Mouse (Mus musculus): ENCODE results near the gene Utrn.

Gene Utrn

GRCm38 (mm10) chr10:12869029-12869671, at the start of gene Utrn:
Utrn (minus strand) TSS chr10:12869365.
- no peaks in the 10 kb centered on the region for H3K36me3 ChIP-seq (ENCODE audit: control insufficient read depth, insufficient read depth, low read length, poor library complexity, severe bottlenecking)
- H3K27me3 ChIP-seq (ENCODE audit: control insufficient read depth, insufficient read depth, low read length, poor library complexity, severe bottlenecking) = no peaks in the 10 kb centered on the region
- DNase-seq (ENCODE audit: low read depth, low spot score) = peak; percentile 33

DNA sequence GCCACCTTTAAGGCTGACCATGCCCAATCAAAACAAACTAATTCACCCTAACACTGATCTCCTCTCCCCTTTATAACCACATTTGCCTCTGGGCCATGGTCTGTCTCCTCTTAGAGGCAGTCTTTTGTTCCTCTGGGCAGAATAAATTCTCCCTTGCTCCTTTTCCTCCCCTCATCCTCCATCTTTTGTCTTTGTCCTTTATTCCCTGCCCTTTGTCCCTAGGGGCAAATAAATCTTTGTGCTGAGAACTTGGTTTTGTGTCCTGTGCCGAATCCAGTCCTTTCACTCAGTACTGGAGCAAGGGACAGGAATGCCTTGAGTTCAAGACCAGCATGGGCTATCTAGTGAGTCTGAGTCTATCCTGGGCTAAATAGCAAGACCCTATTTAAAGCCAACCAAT, 48.5 kb upstream of the Utrn start:
- no peaks in the 10 kb centered on the region for H3K36me3 ChIP-seq (ENCODE audit: control insufficient read depth, insufficient read depth, low read length, poor library complexity, severe bottlenecking)
- H3K27me3 ChIP-seq (ENCODE audit: control insufficient read depth, insufficient read depth, low read length, poor library complexity, severe bottlenecking) = no peaks in the 10 kb centered on the region
- no peak for DNase-seq (ENCODE audit: low read depth, low spot score)

- Histone ChIP-seq H3K36me3 (ENCODE audit: control insufficient read depth, insufficient read depth, low read length, poor library complexity, severe bottlenecking) (no peaks in the 10 kb centered on the region), H3K27me3 (ENCODE audit: control insufficient read depth, insufficient read depth, low read length, poor library complexity, severe bottlenecking) (no peaks in the 10 kb centered on the region)
- DNase-seq (ENCODE audit: low read depth, low spot score) = no peak
Measured at GRCm38 (mm10) chr10:12916376-12916775, 47.2 kb upstream of the Utrn start.

DNA sequence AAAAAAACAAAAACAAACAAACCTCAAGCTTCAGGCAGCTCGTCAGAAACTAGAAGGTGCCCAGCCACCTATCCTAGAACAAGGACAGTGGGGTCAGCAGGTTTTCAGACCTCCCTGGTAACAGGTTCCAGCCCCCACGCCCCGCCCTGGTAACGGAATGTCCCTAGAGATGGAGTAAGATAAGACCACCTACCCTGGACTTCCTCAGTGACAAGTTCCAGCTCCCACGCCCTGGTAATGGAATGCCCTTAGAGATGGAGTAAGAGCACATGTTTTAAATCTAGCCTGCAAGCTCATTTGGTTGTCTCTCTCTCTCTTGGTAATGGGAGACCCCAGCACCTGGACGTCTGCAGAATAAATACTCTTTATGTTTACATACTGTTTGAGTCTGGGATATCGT, 46.7 kb upstream of the Utrn start:
- no peaks in the 10 kb centered on the region for H3K27me3 ChIP-seq (ENCODE audit: control insufficient read depth, insufficient read depth, low read length, poor library complexity, severe bottlenecking)
- DNase-seq (ENCODE audit: low read depth, low spot score) = no peak
- no peaks in the 10 kb centered on the region for H3K36me3 ChIP-seq (ENCODE audit: control insufficient read depth, insufficient read depth, low read length, poor library complexity, severe bottlenecking)

GRCm38 (mm10) chr10:12914203-12914602, 45.0 kb upstream of the Utrn start:
- Histone ChIP-seq H3K36me3 (ENCODE audit: control insufficient read depth, insufficient read depth, low read length, poor library complexity, severe bottlenecking) (no peaks in the 10 kb centered on the region), H3K27me3 (ENCODE audit: control insufficient read depth, insufficient read depth, low read length, poor library complexity, severe bottlenecking) (no peaks in the 10 kb centered on the region)
- DNase-seq (ENCODE audit: low read depth, low spot score) = no peak

- Histone ChIP-seq H3K27me3 (ENCODE audit: control insufficient read depth, insufficient read depth, low read length, poor library complexity, severe bottlenecking) (no peaks in the 10 kb centered on the region), H3K36me3 (ENCODE audit: control insufficient read depth, insufficient read depth, low read length, poor library complexity, severe bottlenecking) (no peaks in the 10 kb centered on the region)
- no peak for DNase-seq (ENCODE audit: low read depth, low spot score)
Measured at GRCm38 (mm10) chr10:12911981-12912530, 42.9 kb upstream of the Utrn start.

DNA sequence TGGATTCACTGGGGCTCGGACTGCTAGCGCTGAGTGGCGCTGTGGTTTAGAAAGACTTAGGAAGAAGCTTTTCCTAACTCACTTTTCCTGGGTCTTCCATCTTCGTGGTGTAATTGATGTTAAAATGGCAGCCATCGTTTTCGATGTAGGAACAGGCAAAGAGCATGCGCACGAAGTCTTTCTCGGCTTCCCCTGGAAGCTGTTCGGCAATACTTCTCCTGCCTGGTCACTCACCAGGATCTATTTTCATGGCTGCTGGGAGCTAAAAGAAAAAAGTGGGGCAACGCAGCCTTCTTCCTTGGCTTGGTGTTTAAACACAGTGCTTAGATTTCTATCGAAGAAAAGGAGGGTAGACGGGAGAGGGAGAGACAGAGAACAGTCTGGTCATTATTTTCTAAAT, 42.3 kb upstream of the Utrn start:
- no peaks in the 10 kb centered on the region for H3K36me3 ChIP-seq (ENCODE audit: control insufficient read depth, insufficient read depth, low read length, poor library complexity, severe bottlenecking)
- no peak for DNase-seq (ENCODE audit: low read depth, low spot score)
- no peaks in the 10 kb centered on the region for H3K27me3 ChIP-seq (ENCODE audit: control insufficient read depth, insufficient read depth, low read length, poor library complexity, severe bottlenecking)

DNA sequence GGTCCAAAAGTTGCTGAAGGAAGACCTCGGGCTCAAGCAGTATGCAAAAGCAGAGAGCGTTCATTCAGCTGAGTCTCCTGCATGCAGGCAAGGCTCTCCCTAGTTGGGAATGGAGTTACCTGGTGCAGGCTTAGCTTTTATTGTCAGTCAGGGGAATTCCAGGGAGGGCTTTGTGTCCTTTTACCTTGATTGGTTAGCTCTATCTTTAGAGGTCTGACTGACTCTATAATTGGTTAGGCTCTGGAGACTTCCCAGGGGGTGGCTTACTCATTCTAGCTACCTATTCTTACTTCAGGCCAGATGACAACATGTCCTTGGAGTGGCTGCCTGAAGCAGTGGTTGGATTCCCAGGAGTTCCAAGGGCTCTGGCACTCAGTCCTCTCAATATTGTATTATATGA, 40.7 kb upstream of the Utrn start:
- DNase-seq (ENCODE audit: low read depth, low spot score) = no peak
- no peaks in the 10 kb centered on the region for H3K27me3 ChIP-seq (ENCODE audit: control insufficient read depth, insufficient read depth, low read length, poor library complexity, severe bottlenecking)
- H3K36me3 ChIP-seq (ENCODE audit: control insufficient read depth, insufficient read depth, low read length, poor library complexity, severe bottlenecking) = no peaks in the 10 kb centered on the region

DNA sequence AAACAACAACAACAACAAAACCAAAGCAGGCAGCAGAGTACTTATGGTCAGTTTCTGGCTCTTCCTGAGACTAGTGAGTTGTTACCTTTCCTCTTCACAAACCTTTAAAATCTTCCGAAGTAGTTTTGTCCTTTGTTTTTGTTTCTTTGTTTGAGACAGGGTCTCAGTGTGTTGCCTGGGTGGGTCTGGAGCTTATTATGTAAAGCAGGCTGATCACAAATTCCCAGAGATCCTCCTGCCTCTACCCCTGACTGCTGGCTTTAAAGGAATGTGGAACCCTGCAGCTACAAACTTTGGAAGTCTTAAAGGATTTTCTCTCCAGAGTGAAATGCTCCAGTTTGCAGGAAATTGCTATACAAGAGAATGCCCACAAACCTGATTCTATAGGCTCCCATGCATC, 40.0 kb upstream of the Utrn start:
- Histone ChIP-seq H3K36me3 (ENCODE audit: control insufficient read depth, insufficient read depth, low read length, poor library complexity, severe bottlenecking) (no peaks in the 10 kb centered on the region), H3K27me3 (ENCODE audit: control insufficient read depth, insufficient read depth, low read length, poor library complexity, severe bottlenecking) (no peaks in the 10 kb centered on the region)
- no peak for DNase-seq (ENCODE audit: low read depth, low spot score)

DNA sequence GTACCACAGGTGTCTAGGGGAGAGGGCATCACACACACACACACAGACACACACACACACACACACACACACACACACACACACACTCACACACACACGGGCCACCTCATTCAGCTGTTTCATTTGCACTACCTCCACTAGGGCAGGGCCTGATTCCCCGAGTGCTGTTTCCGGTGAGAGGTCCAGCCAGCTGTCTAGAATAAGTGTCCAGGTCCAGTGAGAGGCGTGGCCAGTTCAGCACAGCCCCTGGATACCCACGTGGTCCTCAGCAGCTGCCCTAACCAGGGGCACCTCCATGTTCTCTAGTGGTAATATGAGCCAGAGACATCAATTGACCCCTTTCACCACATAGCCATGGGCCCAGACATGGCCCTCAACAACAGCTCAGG, 35.0 kb upstream of the Utrn start:
- peak; percentile 8 for DNase-seq (ENCODE audit: low read depth, low spot score)
- H3K36me3 ChIP-seq (ENCODE audit: control insufficient read depth, insufficient read depth, low read length, poor library complexity, severe bottlenecking) = no peaks in the 10 kb centered on the region
- H3K27me3 ChIP-seq (ENCODE audit: control insufficient read depth, insufficient read depth, low read length, poor library complexity, severe bottlenecking) = no peaks in the 10 kb centered on the region

GRCm38 (mm10) chr10:12903440-12904139, 34.4 kb upstream of the Utrn start:
- H3K36me3 ChIP-seq (ENCODE audit: control insufficient read depth, insufficient read depth, low read length, poor library complexity, severe bottlenecking) = no peaks in the 10 kb centered on the region
- peak; percentile 86 for DNase-seq (ENCODE audit: low read depth, low spot score)
- no peaks in the 10 kb centered on the region for H3K27me3 ChIP-seq (ENCODE audit: control insufficient read depth, insufficient read depth, low read length, poor library complexity, severe bottlenecking)

GRCm38 (mm10) chr10:12899901-12900300, 30.7 kb upstream of the Utrn start:
- no peak for DNase-seq (ENCODE audit: low read depth, low spot score)
- H3K27me3 ChIP-seq (ENCODE audit: control insufficient read depth, insufficient read depth, low read length, poor library complexity, severe bottlenecking) = no peaks in the 10 kb centered on the region
- no peaks in the 10 kb centered on the region for H3K36me3 ChIP-seq (ENCODE audit: control insufficient read depth, insufficient read depth, low read length, poor library complexity, severe bottlenecking)

- DNase-seq (ENCODE audit: low read depth, low spot score) = no peak
- H3K36me3 ChIP-seq (ENCODE audit: control insufficient read depth, insufficient read depth, low read length, poor library complexity, severe bottlenecking) = no peaks in the 10 kb centered on the region
- H3K27me3 ChIP-seq (ENCODE audit: control insufficient read depth, insufficient read depth, low read length, poor library complexity, severe bottlenecking) = no peaks in the 10 kb centered on the region
Measured at GRCm38 (mm10) chr10:12893339-12893738, 24.2 kb upstream of the Utrn start.

DNA sequence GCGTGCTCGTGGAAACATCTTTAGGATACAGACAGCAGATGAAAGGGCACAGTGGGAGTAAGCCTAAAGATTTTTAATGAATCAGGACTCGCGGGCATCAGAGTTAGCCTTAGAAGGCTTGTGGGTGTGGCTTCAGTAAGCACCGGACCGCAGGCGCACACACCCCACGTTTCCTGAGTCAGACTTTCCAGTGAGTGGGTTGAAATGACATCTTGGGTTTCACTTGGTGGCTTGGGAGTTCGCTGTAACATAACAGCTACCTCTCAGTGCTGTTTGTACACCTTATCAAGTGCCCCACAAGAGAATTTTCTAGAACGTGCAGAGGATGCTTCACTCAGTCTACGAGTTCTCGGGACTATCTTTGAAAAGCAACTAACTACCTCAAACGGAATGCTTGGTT, 19.2 kb upstream of the Utrn start:
- Histone ChIP-seq H3K36me3 (ENCODE audit: control insufficient read depth, insufficient read depth, low read length, poor library complexity, severe bottlenecking) (no peaks in the 10 kb centered on the region), H3K27me3 (ENCODE audit: control insufficient read depth, insufficient read depth, low read length, poor library complexity, severe bottlenecking) (no peaks in the 10 kb centered on the region)
- peak; percentile 70 for DNase-seq (ENCODE audit: low read depth, low spot score)

GRCm38 (mm10) chr10:12887792-12888191, 18.6 kb upstream of the Utrn start:
- no peak for DNase-seq (ENCODE audit: low read depth, low spot score)
- Histone ChIP-seq H3K36me3 (ENCODE audit: control insufficient read depth, insufficient read depth, low read length, poor library complexity, severe bottlenecking) (no peaks in the 10 kb centered on the region), H3K27me3 (ENCODE audit: control insufficient read depth, insufficient read depth, low read length, poor library complexity, severe bottlenecking) (no peaks in the 10 kb centered on the region)

All from splenic B cell, adult 2 months (primary cell).